Mouse (Mus musculus) megakaryocyte, embryonic 14.5 days (primary cell): Measurements from ENCODE around the gene Map1s. TPM values are rescaled to one million over a fixed set of nuclear protein-coding genes. Genes with fewer than 3 reads are reported as not detected.

ENCODE experiments used
- H3K27me3 ChIP-seq: replicated peaks from 2 replicates; pipeline ENCODE3; 2012; ENCODE audit warnings: inconsistent platforms
- H3K36me3 ChIP-seq: replicated peaks from 2 replicates; pipeline ENCODE3; 2012; ENCODE audit warnings: low read length, inconsistent platforms, mixed read lengths
- H3K4me1 ChIP-seq: 2 replicates; pipeline ENCODE4 v1.6.1; 2012; ENCODE audit warnings: inconsistent platforms
- H3K4me3 ChIP-seq: replicated peaks from 2 replicates; pipeline ENCODE3; 2012; ENCODE audit warnings: moderate library complexity, mild to moderate bottlenecking, inconsistent platforms
- H3K9me3 ChIP-seq: 2 replicates; pipeline ENCODE4 v1.6.1; 2012; ENCODE audit warnings: inconsistent platforms
- FLI1 ChIP-seq: IDR thresholded peaks from 2 replicates; pipeline ENCODE4 v1.6.1; 2012; ENCODE audit warnings: low read length, inconsistent platforms, mixed read lengths
- GATA1 ChIP-seq: IDR thresholded peaks from 3 replicates; pipeline ENCODE4 v1.6.1; 2012; ENCODE audit warnings: mixed read lengths, low read length, inconsistent platforms, borderline replicate concordance
- polyA plus RNA-seq: library from polyadenylated mRNA; stranded (reverse); fragments of >175 nt; gene quantifications from 2 replicates; pipeline ENCODE4 v1.2.3, GENCODE M21; 2012; ENCODE audit warnings: low replicate concordance; ENCODE audit not compliant: insufficient read depth

Gene Map1s
- polyA plus RNA-seq, 1 experiment, result 69.6 TPM

DNA sequence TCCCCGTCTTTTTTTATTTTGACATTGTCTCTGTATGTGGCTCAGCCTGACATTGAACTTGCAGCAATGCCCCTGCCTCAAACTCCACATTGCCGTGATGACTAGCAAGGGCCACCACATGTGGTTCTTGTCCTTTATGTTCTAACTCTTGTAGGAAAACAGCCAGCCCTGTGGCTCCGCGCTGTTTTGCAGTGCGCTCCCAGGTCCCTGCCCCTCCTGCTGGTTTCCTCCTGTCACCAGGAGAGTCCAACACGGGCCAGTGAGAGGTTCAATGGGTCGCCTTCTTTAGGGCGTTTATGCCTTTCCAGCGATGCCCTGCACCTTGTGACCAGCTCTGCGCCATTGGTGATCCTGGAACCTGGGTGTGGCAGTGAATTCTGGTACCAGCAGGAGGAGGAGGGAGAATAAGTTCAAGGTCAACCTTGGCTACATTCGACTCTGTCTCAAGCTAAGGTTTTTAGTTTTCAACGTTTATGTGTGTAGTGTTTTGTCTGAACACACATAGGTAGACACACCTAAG, 39.7 kb upstream of the Map1s start:
- H3K36me3 ChIP-seq, result peaks cover 30% of the 10 kb centered on the region
- TF ChIP-seq FLI1 (no peak), GATA1 (no peak)
- H3K4me3 ChIP-seq, result peak overlapping the region; percentile 94
- H3K9me3 ChIP-seq, result no peaks in the 10 kb centered on the region
- H3K4me1 ChIP-seq, result peaks cover 82% of the 10 kb centered on the region
- H3K27me3 ChIP-seq, result peaks cover 40% of the 10 kb centered on the region

DNA sequence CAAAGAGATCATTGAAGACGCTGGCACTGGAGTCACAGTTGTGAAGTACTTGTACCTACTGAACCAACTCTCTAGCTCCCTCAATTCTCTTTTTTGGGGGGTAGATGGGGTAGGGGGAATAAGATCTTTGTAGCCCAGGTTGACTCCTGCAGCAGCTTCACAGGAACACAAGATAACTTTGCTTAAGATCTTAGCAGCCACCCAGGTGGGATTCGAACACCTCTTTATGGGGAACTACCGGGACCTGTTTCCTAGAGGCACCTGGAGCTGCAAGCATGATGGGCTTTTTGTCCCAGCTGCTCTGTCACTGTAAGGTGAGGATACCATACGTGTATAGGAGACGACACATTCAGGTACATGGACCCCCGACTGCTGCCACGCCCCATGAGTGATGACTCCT, 39.2 kb upstream of the Map1s start:
- Histone ChIP-seq H3K9me3 (no peaks in the 10 kb centered on the region), H3K36me3 (peaks cover 35% of the 10 kb centered on the region), H3K4me3 (peak overlapping the region; percentile 94), H3K27me3 (peaks cover 35% of the 10 kb centered on the region), H3K4me1 (peaks cover 82% of the 10 kb centered on the region)
- no peak for TF ChIP-seq GATA1
- TF ChIP-seq FLI1, result no peak

- Histone ChIP-seq H3K36me3 (peaks cover 36% of the 10 kb centered on the region), H3K4me3 (peak overlapping the region; percentile 67), H3K27me3 (peaks cover 14% of the 10 kb centered on the region), H3K4me1 (peaks cover 74% of the 10 kb centered on the region), H3K9me3 (no peaks in the 10 kb centered on the region)
- no peak for TF ChIP-seq FLI1
- no peak for TF ChIP-seq GATA1
These were observed 37.1 kb upstream of the Map1s start for GRCm38 (mm10) chr8:70868559-70869198.

- H3K4me1 ChIP-seq, result peaks cover 74% of the 10 kb centered on the region
- H3K27me3 ChIP-seq, result peaks cover 9% of the 10 kb centered on the region
- no peak for TF ChIP-seq FLI1
- TF ChIP-seq GATA1, result no peak
- peak overlapping the region; percentile 67 for H3K4me3 ChIP-seq
- peaks cover 36% of the 10 kb centered on the region for H3K36me3 ChIP-seq
- H3K9me3 ChIP-seq, result no peaks in the 10 kb centered on the region
These were observed 36.5 kb upstream of the Map1s start for GRCm38 (mm10) chr8:70869199-70869571.

DNA sequence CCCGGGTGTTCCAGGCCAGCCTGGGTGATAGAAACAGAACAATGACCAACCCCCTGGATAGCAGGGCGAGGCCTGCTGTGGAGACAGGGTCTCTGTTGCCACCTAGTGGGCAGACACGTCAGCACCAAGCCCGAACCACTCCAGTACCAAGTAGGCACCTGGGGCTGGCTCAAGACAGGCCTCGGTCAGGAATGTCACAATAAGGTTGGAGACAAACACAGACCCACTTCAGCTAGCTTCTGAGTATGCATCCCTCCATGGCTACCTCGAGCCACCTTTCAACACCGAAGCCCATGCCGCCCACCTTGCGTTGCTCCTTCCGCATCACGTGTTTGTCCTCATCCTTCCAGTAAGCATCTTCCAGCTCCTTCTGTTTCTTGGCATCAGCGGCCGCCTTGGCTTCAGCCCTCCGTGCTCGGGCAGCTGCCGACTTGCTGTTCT, 36.1 kb upstream of the Map1s start:
- H3K4me3 ChIP-seq, result peak overlapping the region; percentile 14
- no peak for TF ChIP-seq FLI1
- no peak for TF ChIP-seq GATA1
- H3K4me1 ChIP-seq, result peaks cover 74% of the 10 kb centered on the region
- peaks cover 4% of the 10 kb centered on the region for H3K27me3 ChIP-seq
- H3K36me3 ChIP-seq, result peaks cover 36% of the 10 kb centered on the region
- no peaks in the 10 kb centered on the region for H3K9me3 ChIP-seq

DNA sequence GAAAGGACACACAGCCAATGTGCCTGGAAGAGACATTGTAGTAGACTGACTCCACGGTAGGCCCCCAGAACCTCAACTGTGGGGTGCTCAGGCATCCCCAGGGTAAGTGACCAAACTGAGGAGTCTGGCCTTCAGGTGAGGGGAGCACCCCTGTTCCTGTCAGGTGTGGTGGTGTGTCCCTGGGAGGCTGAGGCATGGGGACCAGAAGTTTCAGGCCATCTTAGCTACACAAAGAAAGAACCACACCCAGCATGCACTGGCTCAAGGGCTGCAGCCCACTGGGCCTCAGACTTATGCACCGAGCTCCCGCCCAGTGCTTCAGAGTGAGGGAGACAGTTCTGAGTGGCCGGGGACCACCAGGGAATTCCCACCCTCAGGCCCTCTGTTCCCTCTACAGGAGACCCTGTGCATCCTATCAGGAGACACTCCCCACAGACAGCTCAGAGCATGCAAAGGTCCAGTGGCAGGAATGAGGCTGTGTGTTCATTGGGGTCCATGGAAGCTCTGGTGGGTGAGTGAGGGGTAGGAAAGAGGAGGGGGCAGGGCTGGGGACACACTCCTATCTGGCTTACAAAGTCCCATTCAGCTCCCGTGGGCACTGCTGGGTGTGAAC, 34.4 kb upstream of the Map1s start:
- Histone ChIP-seq H3K27me3 (peaks cover under 1% of the 10 kb centered on the region), H3K4me1 (peaks cover 61% of the 10 kb centered on the region), H3K4me3 (peak overlapping the region; percentile 60), H3K36me3 (peaks cover 36% of the 10 kb centered on the region), H3K9me3 (no peaks in the 10 kb centered on the region)
- no peak for TF ChIP-seq FLI1

- Histone ChIP-seq H3K4me3 (peak overlapping the region; percentile 96), H3K9me3 (no peaks in the 10 kb centered on the region), H3K4me1 (peaks cover 56% of the 10 kb centered on the region), H3K27me3 (peaks cover 1% of the 10 kb centered on the region), H3K36me3 (peaks cover 31% of the 10 kb centered on the region)
- TF ChIP-seq FLI1 (no peak), GATA1 (no peak)
These were observed 32.9 kb upstream of the Map1s start for GRCm38 (mm10) chr8:70872643-70873363.

DNA sequence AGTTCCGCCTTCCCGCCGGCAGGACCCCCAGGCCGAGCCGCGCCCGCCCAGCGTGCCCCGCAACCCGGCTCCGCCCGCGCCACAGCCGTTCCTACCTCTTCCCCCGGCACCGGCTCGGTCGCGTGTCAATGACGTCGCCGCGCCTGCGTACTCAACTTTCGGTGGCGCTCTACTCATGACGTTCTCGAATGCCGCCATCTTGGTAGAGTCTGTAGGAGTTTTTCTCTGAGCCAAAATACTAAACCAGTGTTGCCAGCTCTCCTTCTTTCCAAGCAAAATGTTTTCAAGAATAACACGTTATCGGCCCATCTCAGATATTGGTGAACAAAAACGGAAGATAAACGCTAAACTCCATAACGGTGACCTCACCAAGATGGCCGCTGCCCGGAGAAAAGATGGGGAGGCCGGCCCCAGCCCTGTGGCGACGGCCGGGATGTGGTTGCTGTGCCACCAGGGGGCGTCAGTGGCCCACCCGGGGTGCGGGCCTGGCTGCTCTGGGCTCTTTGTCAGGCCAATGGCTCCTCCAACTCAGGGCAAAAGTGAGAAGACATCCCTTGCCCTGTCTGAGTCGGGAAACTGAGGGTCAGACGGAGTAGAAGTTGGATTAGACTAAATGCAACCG, 32.3 kb upstream of the Map1s start, which contains the start of gene Ccdc124:
Gene Ccdc124 (minus strand): TSS at position 572 of the 622 bp plus-strand sequence.
- peaks cover 7% of the 10 kb centered on the region for H3K27me3 ChIP-seq
- peak within 1 kb of the TSS; percentile 96 for H3K4me3 ChIP-seq
- peaks cover 50% of the 10 kb centered on the region for H3K4me1 ChIP-seq
- peaks cover 24% of the 10 kb centered on the region for H3K36me3 ChIP-seq
- no peak for TF ChIP-seq FLI1
- TF ChIP-seq GATA1, result no peak
- H3K9me3 ChIP-seq, result no peaks in the 10 kb centered on the region

- peaks cover 11% of the 10 kb centered on the region for H3K27me3 ChIP-seq
- H3K4me3 ChIP-seq, result no peak overlapping the region
- H3K36me3 ChIP-seq, result peaks cover 14% of the 10 kb centered on the region
- H3K9me3 ChIP-seq, result no peaks in the 10 kb centered on the region
- TF ChIP-seq GATA1 (no peak), FLI1 (no peak)
- peaks cover 40% of the 10 kb centered on the region for H3K4me1 ChIP-seq
These were observed 31.3 kb upstream of the Map1s start for GRCm38 (mm10) chr8:70874441-70874840.

- TF ChIP-seq FLI1 (no peak), GATA1 (no peak)
- Histone ChIP-seq H3K9me3 (no peaks in the 10 kb centered on the region), H3K4me3 (no peak overlapping the region), H3K4me1 (peaks cover 37% of the 10 kb centered on the region), H3K27me3 (peaks cover 27% of the 10 kb centered on the region), H3K36me3 (peaks cover 3% of the 10 kb centered on the region)
These were observed 29.4 kb upstream of the Map1s start for GRCm38 (mm10) chr8:70876382-70876781.
